Mouse (Mus musculus): ENCODE measurements around the gene Plekhs1. TPM values are rescaled to one million over a fixed set of nuclear protein-coding genes. Genes with fewer than 3 reads are reported as not detected.
"Not testable (repeated sequence)": the region's sequence is repeated elsewhere in the genome, so short reads cannot be mapped to it uniquely, and the experiment has no call there.

Plekhs1 gene
- polyA plus RNA-seq, 1 experiment from 2014 or later: 0.17 TPM

- Histone ChIP-seq H3K9ac (replicated peaks) (no peak overlapping the region), H3K4me1 (peaks cover 22% of the 10 kb centered on the region), H3K4me3 (no peak overlapping the region), H3K27ac (replicated peaks) (no peak overlapping the region), H3K4me2 (replicated peaks) (no peak overlapping the region), H3K36me3 (no peaks in the 10 kb centered on the region), H3K27me3 (no peaks in the 10 kb centered on the region), H3K9me3 (no peaks in the 10 kb centered on the region)
- 83% methylated on average over 7 of the region's 7 CpGs for WGBS
- ATAC-seq (replicated peaks): no peak
Measured at GRCm38 (mm10) chr19:56486926-56487325, 25.5 kb downstream of the Plekhs1 start.

- H3K36me3 ChIP-seq: no peaks in the 10 kb centered on the region
- no peaks in the 10 kb centered on the region for H3K27me3 ChIP-seq
- H3K4me1 ChIP-seq: peaks cover 22% of the 10 kb centered on the region
- no peak for ATAC-seq (replicated peaks)
- no peak overlapping the region for H3K27ac ChIP-seq (replicated peaks)
- no peak overlapping the region for H3K4me3 ChIP-seq
- WGBS: 93% methylated on average over 2 of the region's 2 CpGs
- H3K4me2 ChIP-seq (replicated peaks): no peak overlapping the region
- H3K9me3 ChIP-seq: no peaks in the 10 kb centered on the region
- no peak overlapping the region for H3K9ac ChIP-seq (replicated peaks)
Measured at GRCm38 (mm10) chr19:56487339-56487738, 25.9 kb downstream of the Plekhs1 start.

- Histone ChIP-seq H3K4me3 (no peak overlapping the region), H3K4me1 (peaks cover 18% of the 10 kb centered on the region), H3K27ac (replicated peaks) (no peak overlapping the region), H3K9me3 (no peaks in the 10 kb centered on the region), H3K36me3 (no peaks in the 10 kb centered on the region), H3K9ac (replicated peaks) (no peak overlapping the region), H3K27me3 (no peaks in the 10 kb centered on the region), H3K4me2 (replicated peaks) (no peak overlapping the region)
- ATAC-seq (replicated peaks): no peak
- WGBS: 85% methylated on average over 6 of the region's 6 CpGs
Measured at GRCm38 (mm10) chr19:56489601-56490000, 28.2 kb downstream of the Plekhs1 start.

- not testable (repeated sequence) for H3K9me3 ChIP-seq, H3K4me1 ChIP-seq
Measured at GRCm38 (mm10) chr19:56494157-56494556, 32.7 kb downstream of the Plekhs1 start.

DNA sequence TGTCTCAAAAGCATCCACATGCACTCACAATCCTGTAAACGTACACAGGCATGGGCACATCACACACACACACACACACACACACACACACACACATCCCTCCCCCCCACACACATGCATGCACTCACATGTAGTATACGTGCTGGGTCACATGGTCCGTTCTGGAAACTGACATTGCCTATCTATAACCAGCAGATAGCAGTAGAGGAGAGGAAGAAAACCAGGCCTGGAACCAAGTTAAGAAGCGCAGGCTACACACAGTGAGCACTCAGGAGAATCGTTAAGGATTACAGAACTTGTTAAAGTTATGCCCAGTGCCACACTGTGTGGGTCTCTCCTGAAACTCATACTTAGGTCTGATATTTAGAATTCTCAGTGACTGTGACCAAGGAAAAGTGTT is 41.6 kb downstream of the Plekhs1 start:
- H3K27me3 ChIP-seq; H3K4me2 ChIP-seq (replicated peaks); ATAC-seq (replicated peaks); H3K27ac ChIP-seq (replicated peaks); H3K9me3 ChIP-seq; H3K36me3 ChIP-seq; H3K4me3 ChIP-seq; H3K9ac ChIP-seq (replicated peaks); H3K4me1 ChIP-seq: not testable (repeated sequence)
- no CpG with 5 or more reads among the region's 5 CpGs for WGBS

More at GRCm38 (mm10) chr19:56494157-56494556, 32.7 kb downstream of the Plekhs1 start:
- not testable (repeated sequence) for H3K4me2 ChIP-seq (replicated peaks); ATAC-seq (replicated peaks); H3K36me3 ChIP-seq; H3K9ac ChIP-seq (replicated peaks); H3K4me3 ChIP-seq; H3K27ac ChIP-seq (replicated peaks); H3K27me3 ChIP-seq
- no CpG with 5 or more reads among the region's 2 CpGs for WGBS

DNA sequence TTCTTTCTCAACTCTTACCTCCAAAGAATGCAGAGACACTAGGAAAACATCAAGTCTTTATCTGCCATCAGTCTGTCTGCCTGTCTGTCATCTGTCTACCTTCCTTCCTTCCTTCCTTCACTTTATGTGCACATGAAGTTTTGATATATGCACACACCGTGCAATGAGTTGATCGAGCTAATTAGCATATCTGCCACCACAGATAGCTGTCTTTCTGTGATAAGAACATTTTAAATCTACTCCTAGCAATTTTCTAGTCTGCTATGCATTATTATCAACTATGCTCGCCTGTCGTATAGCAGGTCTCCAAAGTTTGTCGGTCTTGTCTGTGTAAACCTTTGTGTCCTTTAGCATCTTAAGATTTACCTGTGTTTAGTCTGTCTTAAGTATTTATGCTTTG is 42.1 kb downstream of the Plekhs1 start:
- H3K36me3 ChIP-seq; H3K27me3 ChIP-seq; H3K9ac ChIP-seq (replicated peaks); H3K4me1 ChIP-seq; H3K4me3 ChIP-seq; H3K4me2 ChIP-seq (replicated peaks); H3K9me3 ChIP-seq; ATAC-seq (replicated peaks); H3K27ac ChIP-seq (replicated peaks): not testable (repeated sequence)
- WGBS: no CpG with 5 or more reads among the region's 5 CpGs

DNA sequence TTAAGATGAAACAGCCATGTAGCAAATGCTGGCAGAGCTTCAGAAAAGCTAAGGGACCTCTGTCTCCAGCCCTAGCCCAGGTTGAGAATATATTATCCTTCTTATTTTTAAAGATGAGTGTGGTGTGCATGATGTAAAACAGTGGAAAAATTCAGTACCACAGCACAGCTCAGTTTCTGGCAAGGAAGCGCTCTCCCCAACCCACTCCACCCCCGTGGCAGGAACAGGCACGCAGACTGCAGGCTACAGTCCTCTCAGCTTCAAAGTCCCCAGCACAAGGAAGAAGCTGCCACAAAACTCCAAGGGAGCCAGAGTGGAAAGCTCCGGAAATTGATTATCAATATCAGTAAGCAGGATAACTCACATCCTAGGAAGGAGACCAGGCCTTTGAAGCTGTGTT is 49.8 kb downstream of the Plekhs1 start:
- not testable (repeated sequence) for ATAC-seq (replicated peaks); H3K9ac ChIP-seq (replicated peaks); H3K27me3 ChIP-seq; H3K4me3 ChIP-seq; H3K4me1 ChIP-seq; H3K9me3 ChIP-seq; H3K4me2 ChIP-seq (replicated peaks); H3K27ac ChIP-seq (replicated peaks); H3K36me3 ChIP-seq
- WGBS: no CpG with 5 or more reads among the region's 4 CpGs

DNA sequence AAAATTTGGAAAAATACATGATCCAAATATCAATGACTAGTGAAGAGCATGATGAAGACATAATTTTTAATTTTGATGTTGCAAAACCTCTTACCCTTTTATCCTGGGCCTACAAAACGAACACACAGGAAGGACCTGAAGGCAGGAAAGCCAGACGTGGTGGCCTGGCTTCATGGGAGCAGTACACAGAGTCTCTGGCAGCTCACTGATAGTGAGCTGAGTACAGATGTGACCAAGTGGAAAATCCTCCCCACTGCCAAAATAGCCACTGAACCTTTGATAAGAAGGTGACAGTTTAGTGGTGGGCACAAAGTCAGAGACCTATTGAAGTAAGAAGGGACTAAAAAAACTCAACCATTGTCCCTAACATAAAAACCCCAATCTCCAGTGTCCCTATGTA is 52.1 kb downstream of the Plekhs1 start:
- H3K4me1 ChIP-seq; ATAC-seq (replicated peaks); H3K27ac ChIP-seq (replicated peaks); H3K4me3 ChIP-seq; H3K9ac ChIP-seq (replicated peaks); H3K4me2 ChIP-seq (replicated peaks); H3K9me3 ChIP-seq; H3K27me3 ChIP-seq; H3K36me3 ChIP-seq: not testable (repeated sequence)
- no CpG with 5 or more reads among the region's 2 CpGs for WGBS

GRCm38 (mm10) chr19:56519408-56519807 is 58.0 kb downstream of the Plekhs1 start:
- H3K4me2 ChIP-seq (replicated peaks); ATAC-seq (replicated peaks): not testable (repeated sequence)
- no CpG with 5 or more reads among the region's 7 CpGs for WGBS

DNA sequence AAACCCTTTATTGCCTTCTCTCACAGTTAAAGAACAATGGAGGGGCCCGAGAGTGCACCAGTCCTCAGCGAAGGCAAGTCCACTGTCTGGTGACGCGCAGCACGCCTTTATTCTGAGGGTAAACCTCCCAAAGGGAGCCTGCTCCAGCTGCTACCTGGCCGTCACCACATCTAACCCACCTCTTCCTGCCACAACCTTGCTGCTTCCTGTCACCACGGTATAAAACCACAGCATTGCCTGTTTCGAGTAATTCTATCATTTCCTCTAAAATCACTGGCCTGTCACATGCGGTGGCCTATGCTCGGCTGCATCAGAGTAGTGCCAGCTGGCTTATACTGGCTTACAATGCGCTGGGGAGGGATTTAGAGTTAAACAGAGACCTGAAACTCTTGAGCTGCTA is 69.1 kb downstream of the Plekhs1 start:
- not testable (repeated sequence) for H3K27me3 ChIP-seq; H3K36me3 ChIP-seq; ATAC-seq (replicated peaks); H3K4me3 ChIP-seq; H3K4me1 ChIP-seq; H3K9me3 ChIP-seq; H3K4me2 ChIP-seq (replicated peaks); H3K27ac ChIP-seq (replicated peaks); H3K9ac ChIP-seq (replicated peaks)
- no CpG with 5 or more reads among the region's 11 CpGs for WGBS

More at GRCm38 (mm10) chr19:56519408-56519807, 58.0 kb downstream of the Plekhs1 start:
- not testable (repeated sequence) for H3K4me3 ChIP-seq; H3K9me3 ChIP-seq; H3K27ac ChIP-seq (replicated peaks); H3K4me1 ChIP-seq; H3K27me3 ChIP-seq; H3K36me3 ChIP-seq; H3K9ac ChIP-seq (replicated peaks)

DNA sequence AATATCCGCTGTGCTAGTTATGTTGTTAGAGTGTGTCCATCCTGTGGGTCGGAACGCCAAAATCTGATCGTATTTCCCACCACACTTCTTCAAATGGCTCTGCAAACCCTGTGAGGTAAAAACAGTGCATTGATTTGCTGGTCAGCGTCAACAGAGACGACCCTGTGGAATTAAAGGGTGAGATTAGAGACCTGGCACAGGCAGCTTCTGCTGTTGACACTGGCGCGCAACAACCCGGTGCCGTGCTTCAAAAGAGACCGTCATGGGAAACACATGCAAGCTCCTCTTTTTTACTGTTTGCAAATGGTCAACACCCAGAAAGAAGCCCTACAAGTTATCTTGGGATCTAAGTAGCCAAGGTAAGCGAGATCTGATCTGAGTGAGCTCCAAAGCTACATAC is 69.8 kb downstream of the Plekhs1 start:
- Histone ChIP-seq H3K4me2 (replicated peaks) (no peak overlapping the region), H3K27me3 (no peaks in the 10 kb centered on the region), H3K27ac (replicated peaks) (no peak overlapping the region), H3K4me3 (no peak overlapping the region), H3K9ac (replicated peaks) (no peak overlapping the region), H3K9me3 (no peaks in the 10 kb centered on the region), H3K4me1 (no peaks in the 10 kb centered on the region), H3K36me3 (0 out of 2 replicates have a peak, but pooled peaks cover under 1% of the 10 kb centered on the region)
- ATAC-seq (replicated peaks): no peak
- 94% methylated on average over 12 of the region's 12 CpGs for WGBS

DNA sequence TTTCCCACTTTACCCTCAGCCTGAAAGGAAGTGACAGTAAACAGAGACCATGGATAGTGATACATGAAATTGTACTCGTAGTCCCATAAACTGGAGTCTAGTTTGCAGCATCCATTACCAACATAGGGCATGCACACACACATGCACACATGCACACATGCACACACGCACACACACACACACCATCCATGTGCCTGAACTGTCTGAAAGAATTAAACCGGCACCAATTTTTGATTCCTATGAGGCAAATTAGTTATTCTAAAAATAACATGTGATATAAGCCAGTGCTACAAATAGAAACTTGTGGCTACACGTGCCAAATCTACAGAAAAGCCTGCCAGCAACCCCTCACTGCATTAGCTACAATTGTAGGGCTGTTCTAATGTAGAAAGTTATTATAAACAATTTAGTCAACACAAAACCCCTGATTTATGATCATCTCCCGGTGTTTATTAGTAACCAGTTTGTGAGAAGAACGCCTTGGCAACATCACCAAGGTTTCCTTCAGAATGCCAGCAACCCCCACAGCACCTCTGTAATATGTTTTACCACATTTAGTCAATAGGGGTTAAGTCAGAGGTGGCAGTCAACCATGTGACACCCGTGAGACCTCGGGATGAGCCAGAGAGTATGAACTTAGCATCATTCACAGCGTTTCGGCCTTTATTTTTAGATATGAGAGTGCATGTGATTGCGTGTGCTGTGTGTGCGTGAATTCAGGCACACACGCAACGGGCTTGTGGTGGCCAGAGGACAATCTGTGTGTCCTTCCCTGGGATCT is 72.0 kb downstream of the Plekhs1 start:
- Histone ChIP-seq H3K36me3 (0 out of 2 replicates have a peak, but pooled peaks cover 6% of the 10 kb centered on the region), H3K4me1 (no peaks in the 10 kb centered on the region), H3K27me3 (no peaks in the 10 kb centered on the region), H3K9me3 (no peaks in the 10 kb centered on the region), H3K9ac (replicated peaks) (no peak overlapping the region), H3K4me2 (replicated peaks) (no peak overlapping the region), H3K27ac (replicated peaks) (no peak overlapping the region), H3K4me3 (no peak overlapping the region)
- WGBS: 87% methylated on average over 14 of the region's 14 CpGs
- no peak for ATAC-seq (replicated peaks)

DNA sequence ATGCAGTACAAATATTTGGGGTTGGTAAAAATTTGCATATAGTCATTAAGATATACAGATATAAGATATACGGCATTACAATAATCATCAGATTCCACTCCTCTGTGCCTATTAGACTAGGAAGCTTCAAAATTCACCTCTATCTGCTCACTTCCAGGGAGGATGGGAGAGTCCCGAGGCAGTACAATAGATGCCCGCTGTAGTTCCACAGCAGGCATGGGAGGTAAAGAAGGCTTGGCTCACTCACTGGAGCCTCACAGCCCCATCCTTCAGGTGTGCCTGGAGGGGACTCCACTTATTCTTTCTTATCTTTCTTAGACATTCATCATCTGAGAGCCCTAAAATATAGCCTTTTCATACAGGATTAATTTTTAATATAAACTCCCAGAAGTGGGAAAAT is 72.9 kb downstream of the Plekhs1 start:
- H3K4me1 ChIP-seq: no peaks in the 10 kb centered on the region
- 82% methylated on average over 3 of the region's 3 CpGs for WGBS
- H3K9me3 ChIP-seq: no peaks in the 10 kb centered on the region
- no peak overlapping the region for H3K4me2 ChIP-seq (replicated peaks)
- no peak for ATAC-seq (replicated peaks)
- H3K36me3 ChIP-seq: 0 out of 2 replicates have a peak, but pooled peaks cover 9% of the 10 kb centered on the region
- no peak overlapping the region for H3K27ac ChIP-seq (replicated peaks)
- H3K9ac ChIP-seq (replicated peaks): no peak overlapping the region
- no peaks in the 10 kb centered on the region for H3K27me3 ChIP-seq
- H3K4me3 ChIP-seq: no peak overlapping the region

Data from forebrain, embryonic 15.5 days (tissue).